Mouse (Mus musculus) heart, postnatal 10 days (tissue): Measurements from ENCODE around the gene Adssl1. TPM values are rescaled to one million over a fixed set of nuclear protein-coding genes. Genes with fewer than 3 reads are reported as not detected.

Experiments used
- DNase-seq, 2 experiments: peaks; one replicate each; pipeline ENCODE4 v3.0.0; 2021
- intact Hi-C: fragments of 180-260 bp; cut with DNase I; formaldehyde crosslinking; loops from one replicate; pipeline ENCODE4 v1.15.1; 2025
- microRNA-seq, 2 experiments: library from miRNA; unstranded; fragments of <30 nt; microRNA quantifications; one replicate each; pipeline ENCODE4 v1.2.0; 2022
- total RNA-seq, 2 experiments: library from RNA; stranded (reverse); gene quantifications; 2 replicates each; pipeline ENCODE4 v1.2.3; 2021

Adssl1 gene
- total RNA-seq, 2 experiments from 2014 or later = 129 to 136 TPM

DNA sequence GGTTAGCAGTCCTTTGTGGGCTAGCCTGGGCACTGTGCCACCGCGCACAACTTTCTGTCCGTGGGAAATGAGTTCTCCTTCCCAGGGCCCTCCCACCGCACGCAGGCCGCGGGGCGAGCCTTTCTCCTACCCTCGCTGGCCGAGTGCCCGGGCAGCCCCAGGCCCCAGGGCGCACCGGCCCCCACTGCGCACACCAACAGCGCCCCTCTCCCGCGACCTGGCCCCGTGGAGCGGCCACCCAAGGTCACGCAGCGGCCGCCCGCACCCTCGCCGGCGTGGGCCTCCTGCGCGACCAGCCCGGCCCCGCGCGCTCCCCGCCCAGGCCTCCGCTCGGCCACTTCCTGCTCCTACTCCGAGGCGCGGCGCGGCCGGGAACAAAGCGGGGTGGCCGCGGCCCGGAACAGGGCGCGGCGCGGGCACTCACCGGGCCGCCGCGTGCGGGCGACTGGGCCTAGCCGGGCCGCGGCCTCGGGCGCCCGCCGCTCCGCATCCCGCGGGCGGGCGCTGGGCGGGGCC is 53.8 kb downstream of the Adssl1 start:
- intact Hi-C loops = loop anchor here (1.0 kb wide), 1 partner anchor 20 kb away; no protein-coding TSS in a partner anchor
- DNase-seq = peak; percentile 60 to 72

GRCm38 (mm10) chr12:112674132-112675011 is 54.5 kb downstream of the Adssl1 start, which contains the start of gene Akt1:
TSS of gene Akt1 (minus strand) at chr12:112674884.
- peak; percentile 76 to 78 for DNase-seq
- intact Hi-C loops = loop anchor here (1.0 kb wide), 1 partner anchor 21 kb away; no protein-coding TSS in a partner anchor

DNA sequence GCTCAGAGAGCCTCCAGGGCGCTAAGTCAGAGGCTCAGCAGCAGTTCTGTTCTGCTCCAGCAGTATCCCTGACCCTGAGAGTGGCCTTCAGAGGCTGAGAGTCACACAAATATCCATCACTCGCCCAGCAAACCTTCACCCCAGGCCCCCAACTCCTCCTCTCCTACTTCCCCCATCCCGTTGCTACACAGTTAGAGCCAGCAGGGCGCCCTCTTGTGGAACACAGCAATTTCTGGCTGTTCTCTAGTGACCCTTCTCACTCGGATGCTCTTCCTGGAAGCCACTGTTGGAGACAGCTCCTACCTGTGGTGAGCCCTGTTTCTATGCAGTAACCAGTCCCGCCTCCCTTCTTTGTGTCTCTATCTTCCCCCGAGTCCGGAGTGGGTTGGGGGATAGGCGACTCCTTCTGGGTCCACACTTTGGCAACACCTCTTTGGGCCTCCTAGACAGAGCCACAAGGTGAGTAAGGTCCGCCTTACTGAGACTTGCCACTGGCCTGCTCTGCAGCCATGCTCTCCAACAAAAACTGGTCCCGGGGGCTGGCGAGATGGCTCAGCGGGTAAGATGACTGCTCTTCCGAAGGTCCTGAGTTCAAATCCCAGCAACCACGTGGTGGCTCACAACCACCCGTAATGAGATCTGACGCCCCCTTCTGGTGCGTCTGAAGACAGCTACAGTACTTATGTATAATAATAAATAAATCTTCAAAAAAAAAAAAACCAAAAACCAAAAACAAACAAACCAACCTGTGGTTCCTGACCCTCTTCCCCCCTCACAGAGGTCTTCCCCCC is 55.6 kb downstream of the Adssl1 start:
- DNase-seq = peak; percentile 89 to 95
- intact Hi-C loops = no loop called here

GRCm38 (mm10) chr12:112677076-112677475 is 57.2 kb downstream of the Adssl1 start:
- intact Hi-C loops = no loop called here
- no peak for DNase-seq

DNA sequence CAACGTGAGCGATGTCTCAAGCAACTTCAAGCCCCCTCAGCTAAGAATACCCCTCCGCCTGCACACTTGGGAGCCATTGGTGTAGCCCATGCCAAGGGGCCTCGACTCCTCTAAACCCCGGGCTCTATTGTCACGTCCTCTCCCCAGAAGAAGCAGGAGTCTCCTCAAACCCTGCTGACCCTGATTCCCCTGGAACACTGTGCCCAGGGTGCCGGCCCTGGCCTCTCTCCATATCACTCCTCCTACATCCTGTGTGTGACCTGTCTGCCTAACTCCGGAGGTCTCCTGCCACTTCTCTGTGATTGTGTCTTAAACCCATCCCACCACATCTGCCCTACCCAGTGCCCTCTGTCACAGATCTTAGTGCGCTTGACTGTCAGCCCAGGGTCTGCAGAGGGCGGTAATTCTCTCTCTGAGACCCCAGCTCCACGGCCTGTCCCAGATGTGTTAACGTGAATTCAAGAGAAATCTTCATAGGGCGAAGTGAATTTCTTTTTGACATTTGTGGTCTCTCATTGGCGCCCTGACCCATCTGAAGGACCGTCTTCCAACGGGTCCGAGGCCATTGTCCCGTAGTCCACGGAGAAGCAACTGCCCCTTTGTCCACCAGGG is 58.2 kb downstream of the Adssl1 start:
- DNase-seq = no peak
- intact Hi-C loops = loop anchor here (2.0 kb wide), 1 partner anchor 29 kb away; no protein-coding TSS in a partner anchor

GRCm38 (mm10) chr12:112678555-112679026 is 58.7 kb downstream of the Adssl1 start, which contains the start of gene Zbtb42:
TSS of gene Zbtb42 (plus strand) at chr12:112678828.
- peak; percentile 82 to 84 for DNase-seq
- intact Hi-C loops = loop anchor here (2.0 kb wide), 1 partner anchor 28 kb away; no protein-coding TSS in a partner anchor

DNA sequence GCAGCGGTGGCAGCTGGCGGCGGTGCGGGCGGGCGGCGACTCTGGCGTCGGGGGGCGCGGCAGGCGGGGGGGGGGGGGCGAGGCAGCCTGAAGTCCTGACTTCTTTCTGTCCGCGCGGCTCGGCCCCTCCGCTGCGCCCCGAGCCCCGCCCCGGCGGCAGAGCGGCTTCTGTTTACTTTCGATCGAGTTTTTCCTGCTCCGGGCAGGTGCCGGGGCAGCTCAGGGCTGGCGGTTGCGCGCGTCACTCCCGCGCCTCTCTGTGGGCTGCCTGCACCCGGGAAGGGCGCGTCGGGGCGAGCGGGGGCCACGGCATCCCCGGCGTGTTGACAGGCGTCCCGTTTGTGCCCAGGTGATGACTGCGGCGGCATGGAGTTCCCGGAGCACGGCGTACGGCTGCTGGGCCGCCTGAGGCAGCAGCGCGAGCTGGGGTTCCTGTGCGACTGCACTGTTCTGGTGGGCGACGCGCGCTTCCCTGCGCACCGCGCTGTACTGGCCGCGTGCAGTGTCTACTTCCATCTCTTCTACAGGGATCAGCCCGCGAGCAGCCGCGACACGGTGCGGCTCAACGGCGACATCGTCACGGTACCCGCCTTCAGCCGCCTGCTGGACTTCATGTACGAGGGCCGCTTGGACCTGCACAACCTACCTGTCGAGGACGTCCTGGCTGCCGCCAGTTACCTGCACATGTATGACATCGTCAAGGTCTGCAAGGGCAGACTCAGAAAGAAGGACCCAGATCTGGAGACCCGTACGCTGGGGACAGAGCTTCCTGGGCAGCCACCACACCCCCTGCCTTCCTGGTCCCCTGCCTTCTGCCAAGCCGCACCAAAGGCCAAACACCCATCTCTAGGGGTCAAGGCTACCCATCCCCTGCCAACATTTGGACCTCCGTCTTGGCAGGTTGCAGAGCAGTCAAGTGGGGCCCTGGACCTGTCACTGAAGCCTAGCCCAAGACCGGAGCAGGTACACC is 59.5 kb downstream of the Adssl1 start:
- intact Hi-C loops = loop anchor here (2.0 kb wide), 1 partner anchor 27 kb away; no protein-coding TSS in a partner anchor
- DNase-seq = peak in 1 of 2 experiments; percentile 56

DNA sequence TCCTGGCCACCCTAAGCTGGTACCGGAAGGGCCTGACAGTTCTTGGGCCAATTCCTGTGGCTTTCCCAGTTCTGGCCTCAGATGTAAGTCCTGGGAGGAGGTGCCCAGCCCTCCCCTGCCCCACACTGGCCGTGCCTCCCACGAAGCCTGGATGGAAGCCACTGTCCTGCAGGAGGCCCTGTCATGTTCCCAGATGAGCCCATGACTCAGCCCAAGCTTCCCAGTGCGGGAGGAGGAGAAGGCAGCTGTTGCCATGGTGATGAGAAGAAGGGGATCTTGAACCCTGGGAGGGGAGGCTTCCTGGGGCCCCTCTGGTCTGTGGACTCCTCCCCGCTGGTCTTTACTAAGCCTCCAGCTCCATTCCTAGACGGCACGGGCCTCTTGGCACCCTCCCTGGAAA is 63.5 kb downstream of the Adssl1 start:
- DNase-seq = no peak
- intact Hi-C loops = no loop called here

- intact Hi-C loops = no loop called here
- DNase-seq = peak in 1 of 2 experiments; percentile 2
Measured at GRCm38 (mm10) chr12:112688458-112688857, 68.6 kb downstream of the Adssl1 start.

Small RNAs within 50 kb of the gene (microRNA-seq; reads per million reads assigned to microRNA genes)
- 1.4 to 1.7 reads per million in 2 experiments for gene Mir6939

Other genes starting within 250 kb of the Adssl1 start
- 10 to 100 TPM; 16.5 to 18.5 TPM for gene A530016L24Rik, start 130.6 kb upstream of the Adssl1 start, total RNA-seq
- not detected for gene Tmem179, start 103.3 kb upstream of the Adssl1 start, total RNA-seq
- 10 to 100 TPM; 18.4 to 23.3 TPM for gene Inf2, start 31.3 kb upstream of the Adssl1 start, total RNA-seq
- 10 to 100 TPM; 26.4 to 31.4 TPM for gene Siva1, start 24.6 kb downstream of the Adssl1 start, total RNA-seq
- gene Akt1, start 54.8 kb downstream of the Adssl1 start, total RNA-seq = 100 to 1,000 TPM; 346 to 355 TPM
- gene Zbtb42, start 58.8 kb downstream of the Adssl1 start, total RNA-seq = 1 to 10 TPM; 7.7 to 8.5 TPM
- 10 to 100 TPM; 11.3 to 11.9 TPM for gene Cep170b, start 100.4 kb downstream of the Adssl1 start, total RNA-seq
- gene Pld4, start 140.6 kb downstream of the Adssl1 start, total RNA-seq = 1 to 10 TPM; 5.7 to 5.8 TPM
- 10 to 100 TPM; 13.6 to 17.4 TPM for gene Ahnak2, start 182.6 kb downstream of the Adssl1 start, total RNA-seq
- 1 to 10 TPM; 2.4 to 3.1 TPM for gene Clba1, start 188.9 kb downstream of the Adssl1 start, total RNA-seq
- gene Cdca4, start 209.4 kb downstream of the Adssl1 start, total RNA-seq = 10 to 100 TPM; 13.7 to 16.6 TPM
- gene Gpr132, start 248.2 kb downstream of the Adssl1 start, total RNA-seq = under 1 TPM; 0.17 to 0.19 TPM